Mouse (Mus musculus) embryonic facial prominence, embryonic 11.5 days (tissue): ENCODE measurements at regions not wholly inside any gene's neighbourhood (a gene's known extent, or its start where the extent isn't known, plus 50 kb on each side); places are given as distances from the start of the nearest gene placed in this dataset.
A peak's percentile ranks its signal among the peaks of the same experiment; 100 is the strongest.

Experiments
- ATAC-seq: fragments of 200-750 bp; cut with Nextera tagmentation; replicated peaks from 2 replicates; pipeline ENCODE4 v1.8.0; 2017; ENCODE audit warnings: low read depth; ENCODE audit not compliant: insufficient number of reproducible peaks, low FRiP score, low TSS enrichment
- DNase-seq: peaks from one replicate; pipeline ENCODE4 v3.0.0-alpha.2; 2015; ENCODE audit warnings: low spot score
- H3K27ac ChIP-seq: fragments of 300-500 bp; sonication (generic); replicated peaks from 2 replicates; pipeline ENCODE4 v1.5.1; 2014; ENCODE audit warnings: mild to moderate bottlenecking, low read depth, low read length, control low read depth
- H3K27me3 ChIP-seq: fragments of 300-500 bp; sonication (generic); 2 replicates; pipeline ENCODE4 v1.6.1; 2014; ENCODE audit warnings: mild to moderate bottlenecking, low read length, moderate library complexity, mixed read lengths; ENCODE audit not compliant: control insufficient read depth, insufficient read depth
- H3K36me3 ChIP-seq: fragments of 300-500 bp; sonication (generic); replicated peaks from 2 replicates; pipeline ENCODE4 v1.6.1; 2014; ENCODE audit warnings: low read depth, mild to moderate bottlenecking, low read length, moderate library complexity, mixed read lengths; ENCODE audit not compliant: control insufficient read depth, insufficient read depth
- H3K4me1 ChIP-seq: fragments of 300-500 bp; sonication (generic); 2 replicates; pipeline ENCODE4 v1.6.1; 2014; ENCODE audit warnings: low read length, mixed read lengths; ENCODE audit not compliant: control insufficient read depth, insufficient read depth
- H3K4me2 ChIP-seq: fragments of 300-500 bp; sonication (generic); 2 replicates; pipeline ENCODE4 v1.6.1; 2014; ENCODE audit warnings: low read depth, mild to moderate bottlenecking, control low read depth, low read length, moderate library complexity
- H3K4me3 ChIP-seq: fragments of 300-500 bp; sonication (generic); 2 replicates; pipeline ENCODE4 v1.5.1; 2014; ENCODE audit warnings: low read depth, low read length, control low read depth
- H3K9ac ChIP-seq: fragments of 300-500 bp; sonication (generic); replicated peaks from 2 replicates; pipeline ENCODE4 v1.6.1; 2014; ENCODE audit warnings: mild to moderate bottlenecking, control low read depth, low read length
- H3K9me3 ChIP-seq: fragments of 300-500 bp; sonication (generic); replicated peaks from 2 replicates; pipeline ENCODE4 v1.6.1; 2016; ENCODE audit warnings: mild to moderate bottlenecking, low read length, inconsistent platforms, mixed read lengths; ENCODE audit not compliant: control insufficient read depth
- WGBS: fragments of 180-500 bp; shearing (Covaris S2); extraction: QIAGEN DNeasy Blood & Tissue Kit; methylation state at CpG from one replicate; pipeline ENCODE4 v1.1.7; 2014; 5-methylcytosine and 5-hydroxymethylcytosine counted together

GRCm38 (mm10) chr1:44849366-44849951, 298.1 kb downstream of the Gulp1 start:
- Histone ChIP-seq H3K9me3 (no peaks in the 10 kb centered on the region), H3K9ac (no peak overlapping the region), H3K36me3 (no peaks in the 10 kb centered on the region), H3K27me3 (no peaks in the 10 kb centered on the region), H3K4me2 (no peak overlapping the region), H3K27ac (no peak overlapping the region), H3K4me3 (no peak overlapping the region), H3K4me1 (no peaks in the 10 kb centered on the region)
- ATAC-seq: no peak
- WGBS: 65% methylated on average over 4 of the region's 4 CpGs
- DNase-seq: peak; percentile 26

- WGBS: 87% methylated on average over 1 of the region's 1 CpGs
- Histone ChIP-seq H3K27me3 (no peaks in the 10 kb centered on the region), H3K4me1 (no peaks in the 10 kb centered on the region), H3K4me3 (no peak overlapping the region), H3K27ac (no peak overlapping the region), H3K36me3 (no peaks in the 10 kb centered on the region), H3K4me2 (no peak overlapping the region), H3K9ac (no peak overlapping the region), H3K9me3 (no peaks in the 10 kb centered on the region)
- DNase-seq (no peak), ATAC-seq (no peak)
Measured at GRCm38 (mm10) chr1:44863390-44863789, 312.1 kb downstream of the Gulp1 start.

- Histone ChIP-seq H3K4me3 (no peak overlapping the region), H3K9me3 (no peaks in the 10 kb centered on the region), H3K27me3 (no peaks in the 10 kb centered on the region), H3K4me2 (no peak overlapping the region), H3K4me1 (no peaks in the 10 kb centered on the region), H3K36me3 (no peaks in the 10 kb centered on the region), H3K9ac (no peak overlapping the region), H3K27ac (no peak overlapping the region)
- ATAC-seq: no peak
- no peak for DNase-seq
- 92% methylated on average over 1 of the region's 1 CpGs for WGBS
Measured at GRCm38 (mm10) chr1:44863818-44864217, 312.5 kb downstream of the Gulp1 start.

- Histone ChIP-seq H3K27me3 (no peaks in the 10 kb centered on the region), H3K27ac (no peak overlapping the region), H3K4me3 (no peak overlapping the region), H3K4me2 (no peak overlapping the region), H3K9ac (no peak overlapping the region), H3K9me3 (no peaks in the 10 kb centered on the region), H3K36me3 (no peaks in the 10 kb centered on the region), H3K4me1 (no peaks in the 10 kb centered on the region)
- no peak for DNase-seq
- no peak for ATAC-seq
Measured at GRCm38 (mm10) chr1:44891611-44892010, 340.3 kb downstream of the Gulp1 start.

GRCm38 (mm10) chr1:44892378-44892777, 341.1 kb downstream of the Gulp1 start:
- Histone ChIP-seq H3K9ac (no peak overlapping the region), H3K4me1 (no peaks in the 10 kb centered on the region), H3K27me3 (no peaks in the 10 kb centered on the region), H3K4me3 (no peak overlapping the region), H3K27ac (no peak overlapping the region), H3K9me3 (no peaks in the 10 kb centered on the region), H3K4me2 (no peak overlapping the region), H3K36me3 (no peaks in the 10 kb centered on the region)
- 57% methylated on average over 1 of the region's 1 CpGs for WGBS
- ATAC-seq (no peak), DNase-seq (no peak)
